7 mouse cellular contexts compared by ENCODE assay signal in the genomic region with DNA sequence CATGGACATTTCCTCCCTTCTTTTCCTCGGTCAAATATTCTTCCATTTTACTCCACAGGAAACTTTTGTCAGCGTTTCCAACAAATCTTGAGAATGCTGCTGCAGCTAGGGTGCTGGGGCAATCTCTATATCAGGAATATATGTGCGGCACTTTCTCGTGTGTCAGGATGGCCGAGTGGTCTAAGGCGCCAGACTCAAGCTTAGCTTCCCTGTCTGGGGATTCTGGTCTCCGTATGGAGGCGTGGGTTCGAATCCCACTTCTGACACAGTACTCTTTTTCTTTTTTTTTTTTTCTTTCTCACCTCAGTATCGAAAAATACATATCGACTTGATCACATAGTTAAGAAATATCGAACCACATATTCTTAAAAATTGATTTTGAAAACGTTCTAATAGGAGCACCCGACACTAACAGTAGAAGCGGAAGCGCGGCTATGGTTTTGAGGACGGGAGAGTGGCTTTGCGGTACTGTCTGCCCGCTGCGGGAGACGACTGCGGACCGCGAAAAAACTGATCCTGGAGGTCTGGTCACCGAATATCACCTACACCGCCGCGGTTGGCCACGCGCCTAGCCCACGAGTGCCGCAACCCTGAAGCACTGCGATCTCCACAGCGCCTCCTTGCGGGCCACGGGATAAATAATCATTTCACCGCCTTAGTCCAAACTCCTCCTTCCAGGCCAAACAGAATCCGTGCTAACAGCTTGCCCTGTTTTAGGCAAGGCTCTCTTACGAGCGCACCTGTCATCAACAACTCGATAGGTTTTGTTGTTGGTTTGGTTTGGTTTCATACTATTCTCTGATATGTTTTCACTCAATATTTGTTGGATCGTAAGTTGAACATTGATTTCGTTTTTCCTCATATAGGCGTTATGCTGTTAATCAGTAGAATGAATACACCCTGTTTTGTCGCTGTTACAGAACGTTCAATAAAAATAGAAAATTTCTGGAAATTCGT. TPM values are rescaled to one million over a fixed set of nuclear protein-coding genes. Genes with fewer than 3 reads are reported as not detected.
DNase-seq lines count a peak whose midpoint lies in the region; ATAC-seq lines count a peak whose summit lies in the region.

No protein-coding gene starts in this region.

- peak overlapping the region; percentile 75 for H3K4me3 ChIP-seq in intestine, embryonic 16.5 days (ENCODE audit: low read length)
- H3K4me3 ChIP-seq in midbrain, embryonic 11.5 days (ENCODE audit: low read depth, low read length): peak overlapping the region; percentile 66

- WGBS in intestine, embryonic 16.5 days: 4% methylated on average over 48 of the region's 48 CpGs
- 4% methylated on average over 48 of the region's 48 CpGs for WGBS in midbrain, embryonic 11.5 days

- peak overlapping the region; percentile 78 for H3K27ac ChIP-seq in intestine, embryonic 16.5 days (ENCODE audit: low read length)
- H3K27ac ChIP-seq in midbrain, embryonic 11.5 days (ENCODE audit: low read depth, low read length): no peak overlapping the region

- peak; percentile 95 to 99 for DNase-seq in adrenal gland, adult 18-20 months (ENCODE audit: low spot score in 2 of 2)
- peak; percentile 92 for DNase-seq in embryo, embryonic 11 days
- DNase-seq in gastrocnemius, postnatal 36 days: peak; percentile 85 to 91
- DNase-seq in left cerebral cortex, postnatal 36 days (ENCODE audit: low spot score in 2 of 2): peak; percentile 95 to 97
- peak; percentile 100 for DNase-seq in midbrain, embryonic 11.5 days (ENCODE audit: low spot score, missing footprints)
- peak; percentile 95 for DNase-seq in skeletal muscle tissue, adult 2 months (ENCODE audit: low read depth, low spot score)

- no peaks in the 10 kb centered on the region for H3K9me3 ChIP-seq in intestine, embryonic 16.5 days (ENCODE audit: control insufficient read depth, low read length)
- H3K9me3 ChIP-seq in midbrain, embryonic 11.5 days (ENCODE audit: control insufficient read depth, low read length): no peaks in the 10 kb centered on the region

- H3K9ac ChIP-seq in intestine, embryonic 16.5 days (ENCODE audit: low read depth, low read length): peak overlapping the region; percentile 77
- peak overlapping the region; percentile 70 for H3K9ac ChIP-seq in midbrain, embryonic 11.5 days (ENCODE audit: low read length)

- no peaks in the 10 kb centered on the region for H3K27me3 ChIP-seq in intestine, embryonic 16.5 days (replicated peaks; ENCODE audit: control insufficient read depth, insufficient read depth, low read length)
- H3K27me3 ChIP-seq in midbrain, embryonic 11.5 days (ENCODE audit: control insufficient read depth, insufficient read depth, low read length): no peaks in the 10 kb centered on the region

- no peaks in the 10 kb centered on the region for H3K36me3 ChIP-seq in intestine, embryonic 16.5 days (ENCODE audit: control insufficient read depth, insufficient read depth, low read length)
- no peaks in the 10 kb centered on the region for H3K36me3 ChIP-seq in midbrain, embryonic 11.5 days (ENCODE audit: control insufficient read depth, insufficient read depth, low read length)

- H3K4me2 ChIP-seq in intestine, embryonic 16.5 days (ENCODE audit: low read depth, low read length): peak overlapping the region; percentile 48
- peak overlapping the region; percentile 47 for H3K4me2 ChIP-seq in midbrain, embryonic 11.5 days

- intact Hi-C loops in gastrocnemius, postnatal 36 days (cut with DNase I): loop anchor here (5.0 kb wide), 1 partner anchor 33 kb away; no protein-coding TSS in a partner anchor
- intact Hi-C loops in left cerebral cortex, postnatal 36 days (cut with DNase I): loop anchor here (1.0 to 2.0 kb wide), 2 partner anchors 40 to 127 kb away; no protein-coding TSS in a partner anchor

- 0 out of 2 replicates have a peak, but pooled peaks cover 3% of the 10 kb centered on the region for H3K4me1 ChIP-seq in intestine, embryonic 16.5 days (ENCODE audit: control insufficient read depth, insufficient read depth, low read length)
- no peaks in the 10 kb centered on the region for H3K4me1 ChIP-seq in midbrain, embryonic 11.5 days (ENCODE audit: control insufficient read depth, insufficient read depth, low read length)

- ATAC-seq in intestine, embryonic 16.5 days: peak; percentile 93
- peak; percentile 96 for ATAC-seq in midbrain, embryonic 11.5 days (ENCODE audit: low FRiP score)

RNA-seq across cellular contexts. Expression of a gene that starts 21.1 kb away (rescaled TPM):
- 10 to 100 TPM; 45.3 to 49.9 TPM for total RNA-seq in adrenal gland, adult 18-20 months (2021)
- 10 to 100 TPM; 19.8 to 20.7 TPM for total RNA-seq in gastrocnemius, postnatal 36 days (2021)
- 119 and 122 TPM in 2 replicates for polyA plus RNA-seq in intestine, embryonic 16.5 days (2015; fragmentation: Nextera tagmentation; extraction: Ambion mirVana)
- total RNA-seq in left cerebral cortex, postnatal 36 days (2021): 10 to 100 TPM; 34.0 TPM
- 136 and 138 TPM in 2 replicates for polyA plus RNA-seq in midbrain, embryonic 11.5 days (2014; fragmentation: Nextera tagmentation; extraction: Ambion mirVana)

RNA-seq across cellular contexts. Expression of a gene that starts 54.7 kb away (rescaled TPM):
- total RNA-seq in adrenal gland, adult 18-20 months (2021): not detected
- total RNA-seq in gastrocnemius, postnatal 36 days (2021): not detected
- polyA plus RNA-seq in intestine, embryonic 16.5 days (2015; fragmentation: Nextera tagmentation; extraction: Ambion mirVana): not detected in 2 replicates
- total RNA-seq in left cerebral cortex, postnatal 36 days (2021): not detected
- not detected in 2 replicates for polyA plus RNA-seq in midbrain, embryonic 11.5 days (2014; fragmentation: Nextera tagmentation; extraction: Ambion mirVana)
